Mouse (Mus musculus): ENCODE data around the gene Bmyc.
"Not testable (repeated sequence)": the region's sequence is repeated elsewhere in the genome, so short reads cannot be mapped to it uniquely, and the experiment has no call there.

DNA sequence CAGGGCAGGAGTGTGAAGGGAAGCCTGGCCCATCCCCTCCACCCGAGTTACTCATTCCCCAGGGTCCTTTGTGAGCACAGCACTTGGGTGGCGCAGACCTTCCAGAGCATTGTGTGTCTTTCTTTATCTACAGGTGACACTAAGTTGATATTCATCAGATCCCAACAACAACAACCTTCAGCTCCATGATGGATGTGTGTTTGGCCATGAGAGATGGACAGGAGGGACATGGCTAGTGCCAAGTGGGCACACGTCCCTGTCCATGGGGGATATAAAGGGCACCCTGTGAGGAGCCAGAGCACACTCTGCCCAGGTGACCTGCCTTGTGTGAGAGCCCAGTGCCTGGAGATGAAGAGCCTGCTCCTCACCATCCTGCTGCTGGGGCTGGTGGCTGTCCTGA lies 30.2 kb downstream of the Bmyc start, which contains the start of gene Obp2b:
- TF ChIP-seq CTCF (IDR thresholded peaks at IDR 0.05; ENCODE audit: low read depth, low read length); POLR2A (IDR thresholded peaks at IDR 0.05; ENCODE audit: borderline replicate concordance, low read depth, low read length): not testable (repeated sequence)

Measured in bone marrow macrophage, adult 2 months (primary cell).